Mouse (Mus musculus) megakaryocyte, embryonic 14.5 days (primary cell): ENCODE data around the gene Fgd6.

Experiments used
- FLI1 ChIP-seq: IDR thresholded peaks from 2 replicates; pipeline ENCODE4 v1.6.1; 2012; ENCODE audit warnings: low read length, inconsistent platforms, mixed read lengths
- GATA1 ChIP-seq: IDR thresholded peaks from 3 replicates; pipeline ENCODE4 v1.6.1; 2012; ENCODE audit warnings: mixed read lengths, low read length, inconsistent platforms, borderline replicate concordance

DNA sequence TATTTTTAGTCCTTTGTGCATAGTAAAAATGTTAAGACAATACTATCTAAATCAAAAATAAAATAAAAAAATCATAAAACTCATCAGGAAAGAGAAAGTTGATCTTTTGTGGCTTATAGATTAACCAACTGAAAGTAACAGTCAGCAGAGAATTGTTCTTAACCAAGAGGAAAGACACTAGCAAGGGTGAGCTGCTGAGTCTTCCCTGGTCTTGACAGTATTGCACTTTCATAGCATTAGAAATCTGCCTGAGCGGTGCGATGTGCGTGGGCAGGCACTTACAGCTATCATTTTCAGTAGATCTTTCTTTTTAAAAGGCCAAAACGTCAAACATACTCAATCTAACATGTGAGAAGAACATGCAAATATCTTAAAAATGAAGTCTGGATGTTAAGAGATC, 14.7 kb upstream of the Fgd6 start:
- TF ChIP-seq GATA1, result no peak
- no peak for TF ChIP-seq FLI1
